Mouse (Mus musculus) neural tube, embryonic 14.5 days (tissue): ENCODE results near the gene Cyp2c55. TPM values are rescaled to one million over a fixed set of nuclear protein-coding genes. Genes with fewer than 3 reads are reported as not detected.

ENCODE experiments used
- ATAC-seq: fragments of 200-750 bp; cut with Nextera tagmentation; 2 replicates; pipeline ENCODE4 v1.8.0; 2017; ENCODE audit warnings: low read depth, mild to moderate bottlenecking, moderate TSS enrichment, moderate library complexity
- H3K27ac ChIP-seq: fragments of 300-500 bp; sonication (generic); 2 replicates; pipeline ENCODE4 v1.5.1; 2014; ENCODE audit warnings: low read depth, mild to moderate bottlenecking, control low read depth, low read length, moderate library complexity, mixed read lengths
- H3K27me3 ChIP-seq: fragments of 300-500 bp; sonication (generic); 2 replicates; pipeline ENCODE4 v1.6.1; 2014; ENCODE audit warnings: low read length; ENCODE audit not compliant: control insufficient read depth, insufficient read depth
- H3K36me3 ChIP-seq: fragments of 300-500 bp; sonication (generic); 2 replicates; pipeline ENCODE4 v1.6.1; 2014; ENCODE audit warnings: low read length, mixed read lengths; ENCODE audit not compliant: control insufficient read depth, insufficient read depth
- H3K4me1 ChIP-seq: fragments of 300-500 bp; sonication (generic); 2 replicates; pipeline ENCODE4 v1.6.1; 2014; ENCODE audit warnings: low read length; ENCODE audit not compliant: control insufficient read depth, insufficient read depth
- H3K4me2 ChIP-seq: fragments of 300-500 bp; sonication (generic); 2 replicates; pipeline ENCODE4 v1.6.1; 2014; ENCODE audit warnings: mild to moderate bottlenecking, low read depth, low read length, control low read depth
- H3K4me3 ChIP-seq: fragments of 300-500 bp; sonication (generic); 2 replicates; pipeline ENCODE4 v1.5.1; 2014; ENCODE audit warnings: low read depth, low read length, control low read depth, mixed read lengths
- H3K9ac ChIP-seq: fragments of 300-500 bp; sonication (generic); replicated peaks from 2 replicates; pipeline ENCODE4 v1.6.1; 2014; ENCODE audit warnings: low read depth, mild to moderate bottlenecking, control low read depth, low read length, mixed read lengths
- H3K9me3 ChIP-seq: fragments of 300-500 bp; sonication (generic); 2 replicates; pipeline ENCODE4 v1.6.1; 2016; ENCODE audit warnings: low read length; ENCODE audit not compliant: control insufficient read depth
- WGBS: fragments of 180-500 bp; shearing (Covaris S2); extraction: QIAGEN DNeasy Blood & Tissue Kit; methylation state at CpG from one replicate; pipeline ENCODE4 v1.1.7; 2014; 5-methylcytosine and 5-hydroxymethylcytosine counted together
- polyA plus RNA-seq: library from polyadenylated mRNA; unstranded; fragments of >200 nt; fragmentation: Nextera tagmentation; extraction: Ambion mirVana; gene quantifications from 2 replicates; pipeline ENCODE4 v1.2.1, GENCODE M21; 2014

The Cyp2c55 gene
- not detected in 2 replicates for polyA plus RNA-seq

GRCm38 (mm10) chr19:39006715-39007114, at the start of gene Cyp2c55:
Gene Cyp2c55, plus strand, starts transcription at chr19:39007019.
- ATAC-seq = no peak
- Histone ChIP-seq H3K4me1 (no peaks in the 10 kb centered on the region), H3K27me3 (no peaks in the 10 kb centered on the region), H3K4me3 (no peak within 1 kb of the TSS), H3K9ac (no peak within 1 kb of the TSS), H3K4me2 (no peak within 1 kb of the TSS), H3K9me3 (no peaks in the 10 kb centered on the region), H3K36me3 (no peaks in the 10 kb centered on the region), H3K27ac (no peak within 1 kb of the TSS)

- no peaks in the 10 kb centered on the region for H3K27me3 ChIP-seq
- no peak for ATAC-seq
- no peaks in the 10 kb centered on the region for H3K4me1 ChIP-seq
- H3K27ac ChIP-seq = no peak overlapping the region
- no peak overlapping the region for H3K4me2 ChIP-seq
- no peaks in the 10 kb centered on the region for H3K9me3 ChIP-seq
- H3K9ac ChIP-seq = no peak overlapping the region
- H3K4me3 ChIP-seq = no peak overlapping the region
- 90% methylated on average over 6 of the region's 6 CpGs for WGBS
- no peaks in the 10 kb centered on the region for H3K36me3 ChIP-seq
Measured at GRCm38 (mm10) chr19:38970741-38971140, 36.1 kb upstream of the Cyp2c55 start.

GRCm38 (mm10) chr19:38972581-38972980, 34.2 kb upstream of the Cyp2c55 start:
- no peak for ATAC-seq
- no peaks in the 10 kb centered on the region for H3K9me3 ChIP-seq
- H3K4me3 ChIP-seq = no peak overlapping the region
- no peak overlapping the region for H3K9ac ChIP-seq
- H3K27me3 ChIP-seq = no peaks in the 10 kb centered on the region
- 77% methylated on average over 5 of the region's 5 CpGs for WGBS
- H3K36me3 ChIP-seq = no peaks in the 10 kb centered on the region
- H3K4me2 ChIP-seq = no peak overlapping the region
- H3K4me1 ChIP-seq = no peaks in the 10 kb centered on the region
- no peak overlapping the region for H3K27ac ChIP-seq

- Histone ChIP-seq H3K9me3 (no peaks in the 10 kb centered on the region), H3K4me2 (no peak overlapping the region), H3K9ac (no peak overlapping the region), H3K27me3 (no peaks in the 10 kb centered on the region), H3K4me3 (no peak overlapping the region), H3K36me3 (no peaks in the 10 kb centered on the region), H3K27ac (no peak overlapping the region), H3K4me1 (no peaks in the 10 kb centered on the region)
- 67% methylated on average over 7 of the region's 7 CpGs for WGBS
- no peak for ATAC-seq
Measured at GRCm38 (mm10) chr19:38973666-38974065, 33.2 kb upstream of the Cyp2c55 start.

- Histone ChIP-seq H3K36me3 (no peaks in the 10 kb centered on the region), H3K4me1 (no peaks in the 10 kb centered on the region), H3K4me2 (no peak overlapping the region), H3K27me3 (no peaks in the 10 kb centered on the region), H3K27ac (no peak overlapping the region), H3K9me3 (no peaks in the 10 kb centered on the region), H3K9ac (no peak overlapping the region), H3K4me3 (no peak overlapping the region)
- no peak for ATAC-seq
Measured at GRCm38 (mm10) chr19:38976269-38976668, 30.6 kb upstream of the Cyp2c55 start.

- no peaks in the 10 kb centered on the region for H3K36me3 ChIP-seq
- no peak overlapping the region for H3K27ac ChIP-seq
- ATAC-seq = no peak
- no peaks in the 10 kb centered on the region for H3K27me3 ChIP-seq
- H3K4me3 ChIP-seq = no peak overlapping the region
- no peaks in the 10 kb centered on the region for H3K9me3 ChIP-seq
- H3K9ac ChIP-seq = no peak overlapping the region
- WGBS = 0% methylated on average over 1 of the region's 1 CpGs
- no peaks in the 10 kb centered on the region for H3K4me1 ChIP-seq
- no peak overlapping the region for H3K4me2 ChIP-seq
Measured at GRCm38 (mm10) chr19:38981966-38982365, 24.9 kb upstream of the Cyp2c55 start.

GRCm38 (mm10) chr19:38998248-38998647, 8.6 kb upstream of the Cyp2c55 start:
- Histone ChIP-seq H3K27me3 (no peaks in the 10 kb centered on the region), H3K4me2 (no peak overlapping the region), H3K9me3 (no peaks in the 10 kb centered on the region), H3K4me1 (no peaks in the 10 kb centered on the region), H3K4me3 (no peak overlapping the region), H3K9ac (no peak overlapping the region), H3K27ac (no peak overlapping the region), H3K36me3 (no peaks in the 10 kb centered on the region)
- no peak for ATAC-seq
- 84% methylated on average over 4 of the region's 4 CpGs for WGBS

GRCm38 (mm10) chr19:38998676-38999075, 8.1 kb upstream of the Cyp2c55 start:
- H3K4me3 ChIP-seq = no peak overlapping the region
- H3K4me1 ChIP-seq = no peaks in the 10 kb centered on the region
- H3K27ac ChIP-seq = no peak overlapping the region
- no peak overlapping the region for H3K9ac ChIP-seq
- no peak overlapping the region for H3K4me2 ChIP-seq
- no peaks in the 10 kb centered on the region for H3K27me3 ChIP-seq
- no peak for ATAC-seq
- H3K9me3 ChIP-seq = no peaks in the 10 kb centered on the region
- WGBS = 88% methylated on average over 1 of the region's 1 CpGs
- H3K36me3 ChIP-seq = no peaks in the 10 kb centered on the region

- no peaks in the 10 kb centered on the region for H3K36me3 ChIP-seq
- H3K4me1 ChIP-seq = no peaks in the 10 kb centered on the region
- no peak overlapping the region for H3K27ac ChIP-seq
- H3K4me3 ChIP-seq = no peak overlapping the region
- 97% methylated on average over 1 of the region's 1 CpGs for WGBS
- no peaks in the 10 kb centered on the region for H3K27me3 ChIP-seq
- H3K4me2 ChIP-seq = no peak overlapping the region
- no peak for ATAC-seq
- no peaks in the 10 kb centered on the region for H3K9me3 ChIP-seq
- no peak overlapping the region for H3K9ac ChIP-seq
Measured at GRCm38 (mm10) chr19:39005132-39005531, 1.7 kb upstream of the Cyp2c55 start.

GRCm38 (mm10) chr19:39057928-39058327, 51.1 kb downstream of the Cyp2c55 start:
- Histone ChIP-seq H3K36me3 (no peaks in the 10 kb centered on the region), H3K4me3 (no peak overlapping the region), H3K4me2 (no peak overlapping the region), H3K9me3 (no peaks in the 10 kb centered on the region), H3K27me3 (no peaks in the 10 kb centered on the region), H3K4me1 (no peaks in the 10 kb centered on the region), H3K27ac (no peak overlapping the region), H3K9ac (no peak overlapping the region)
- ATAC-seq = no peak
- 94% methylated on average over 1 of the region's 1 CpGs for WGBS
